Mouse (Mus musculus) CH12.LX (cell line): ENCODE results near the gene Tiam1.

Experiments
- CTCF ChIP-seq, 2 experiments: IDR thresholded peaks in 1 of 2; conservative IDR thresholded peaks in 1 of 2; 2 replicates each; pipeline ENCODE4 v1.5.1; 2011 to 2012; ENCODE audit warnings: low read depth in 2 of 2, low read length in 2 of 2, improper control_type of control experiment in 1 of 2, inconsistent platforms in 1 of 2, mild to moderate bottlenecking in 1 of 2, moderate library complexity in 1 of 2
- GABPA ChIP-seq: IDR thresholded peaks from 2 replicates; pipeline ENCODE4 v1.6.1; 2012; ENCODE audit warnings: low read depth, low read length, improper control_type of control experiment, inconsistent platforms; ENCODE audit not compliant: insufficient replicate concordance
- KAT2A ChIP-seq: IDR thresholded peaks from 2 replicates; pipeline ENCODE4 v1.6.1; 2012; ENCODE audit warnings: low read length, improper control_type of control experiment, inconsistent platforms; ENCODE audit not compliant: insufficient replicate concordance
- POLR2A ChIP-seq: IDR thresholded peaks from 2 replicates; pipeline ENCODE4 v1.6.1; 2011; ENCODE audit warnings: low read depth, mild to moderate bottlenecking, improper control_type of control experiment, low read length
- SIN3A ChIP-seq: IDR thresholded peaks from 2 replicates; pipeline ENCODE4 v1.6.1; 2012; ENCODE audit warnings: low read length, improper control_type of control experiment, inconsistent platforms
- ZC3H11A ChIP-seq: IDR thresholded peaks from 2 replicates; pipeline ENCODE4 v1.6.1; 2012; ENCODE audit warnings: low read depth, mild to moderate bottlenecking, inconsistent platforms, low read length, improper control_type of control experiment
- ZMIZ1 ChIP-seq: IDR thresholded peaks from 2 replicates; pipeline ENCODE4 v1.6.1; 2012; ENCODE audit warnings: low read depth, mild to moderate bottlenecking, inconsistent platforms, low read length, improper control_type of control experiment

DNA sequence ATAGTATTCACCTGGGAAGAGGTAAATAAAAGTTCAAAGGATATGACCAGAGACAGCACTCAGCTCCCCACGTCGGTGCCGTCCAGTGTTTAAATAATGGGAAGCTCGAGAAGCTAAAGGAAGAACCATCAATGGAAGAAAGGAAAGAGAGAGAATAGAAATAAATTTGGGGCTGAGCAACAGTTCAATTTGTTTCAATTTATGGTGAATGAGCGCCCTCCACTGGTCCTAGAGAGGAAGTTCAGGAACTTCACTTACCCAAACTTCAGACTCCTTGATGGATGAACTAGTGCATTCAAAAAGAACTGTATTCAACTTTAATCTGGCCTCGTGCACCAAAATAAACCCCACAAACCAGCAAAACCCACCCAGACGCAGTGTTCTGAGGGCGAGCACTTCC lies 378.1 kb downstream of the Tiam1 start:
- no peak for TF ChIP-seq ZMIZ1
- peak; percentile 40 to 47; a peak in 2 of 4 replicates for TF ChIP-seq CTCF (conservative IDR thresholded peaks at IDR 0.05 in 1 of 2, IDR thresholded peaks at IDR 0.05 in 1 of 2; ENCODE audit: low read depth in 2 of 2, low read length in 2 of 2)
- TF ChIP-seq POLR2A, result no peak
- no peak for TF ChIP-seq GABPA
- TF ChIP-seq SIN3A, result no peak
- no peak for TF ChIP-seq KAT2A
- TF ChIP-seq ZC3H11A, result no peak
